Mouse (Mus musculus) CH12F3 (cell line): ENCODE measurements around the gene Myadm.

ENCODE experiments used
- in situ Hi-C: fragments of 300-500 bp; cut with MboI; formaldehyde crosslinking; loops from 2 replicates; pipeline ENCODE4 v1.14.3; 2020; ENCODE audit warnings: low sequenced_read_pairs

Gene Myadm

GRCm38 (mm10) chr7:3314121-3314520 is 25.2 kb downstream of the Myadm start:
- in situ Hi-C loops, result no loop called here

GRCm38 (mm10) chr7:3317704-3318103 is 28.8 kb downstream of the Myadm start:
- in situ Hi-C loops, result no loop called here

DNA sequence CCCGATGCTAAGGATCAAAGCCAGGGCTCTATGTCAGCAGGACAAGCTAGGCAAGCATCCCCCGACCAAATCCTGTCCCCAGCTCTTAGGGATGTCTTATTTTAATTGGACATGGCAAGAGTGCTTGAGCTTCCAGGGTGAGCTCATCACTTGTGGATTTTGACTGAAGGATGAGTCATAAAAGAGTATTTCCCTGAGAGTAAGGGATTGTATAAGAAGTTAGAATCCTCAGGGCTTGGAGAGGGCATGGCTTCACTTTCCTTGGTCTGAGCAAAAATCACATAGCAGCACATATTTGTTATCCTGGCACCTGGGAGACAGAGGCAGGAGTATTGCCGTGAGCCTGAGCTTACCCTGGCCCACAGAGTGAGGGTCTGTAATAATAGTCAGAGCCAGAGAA is 32.0 kb downstream of the Myadm start:
- in situ Hi-C loops, result no loop called here

GRCm38 (mm10) chr7:3323826-3324225 is 34.9 kb downstream of the Myadm start:
- in situ Hi-C loops, result no loop called here

DNA sequence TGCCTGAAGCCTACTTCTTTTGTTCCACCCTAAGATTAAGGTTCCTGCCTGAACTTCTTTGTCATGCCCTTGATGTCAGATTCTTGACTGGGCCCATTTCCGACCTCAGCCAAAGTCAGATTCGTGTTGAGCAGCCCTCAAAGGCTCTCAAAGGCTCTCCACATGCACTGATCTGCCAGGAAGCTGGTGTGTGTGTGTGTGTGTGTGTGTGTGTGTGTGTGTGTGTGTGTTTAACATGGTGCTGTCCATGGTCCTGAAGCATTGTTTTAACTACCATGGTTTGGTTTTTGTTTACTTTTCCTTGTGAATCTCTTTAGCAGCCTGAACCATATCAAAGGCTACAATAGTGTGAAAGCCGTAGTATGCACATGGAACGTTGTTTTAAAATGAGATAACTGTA is 39.1 kb downstream of the Myadm start:
- in situ Hi-C loops, result no loop called here

GRCm38 (mm10) chr7:3329776-3330546 is 41.1 kb downstream of the Myadm start:
- in situ Hi-C loops, result no loop called here

- in situ Hi-C loops, result no loop called here
These were observed 42.3 kb downstream of the Myadm start for GRCm38 (mm10) chr7:3331171-3331570.

GRCm38 (mm10) chr7:3331581-3332223 is 42.8 kb downstream of the Myadm start:
- in situ Hi-C loops, result no loop called here

DNA sequence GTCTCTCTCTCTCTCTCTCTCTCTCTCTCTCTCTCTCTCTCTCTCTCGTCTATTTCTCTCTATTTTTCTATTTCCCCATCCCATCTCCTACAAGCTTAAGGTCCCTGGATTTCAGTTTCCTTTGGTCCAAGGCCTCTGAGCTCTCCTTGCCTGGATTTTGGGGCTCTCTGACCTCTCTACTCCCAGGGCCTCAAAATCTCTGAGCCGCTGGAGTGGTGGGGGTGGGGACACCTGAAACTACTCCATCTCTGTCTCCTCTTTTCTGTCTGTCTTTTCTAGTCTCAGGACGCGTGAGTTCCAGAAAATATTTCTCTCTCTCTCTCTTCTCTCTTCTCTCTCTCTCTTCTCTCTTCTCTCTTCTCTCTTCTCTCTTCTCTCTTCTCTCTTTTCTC is 43.3 kb downstream of the Myadm start:
- in situ Hi-C loops, result no loop called here

DNA sequence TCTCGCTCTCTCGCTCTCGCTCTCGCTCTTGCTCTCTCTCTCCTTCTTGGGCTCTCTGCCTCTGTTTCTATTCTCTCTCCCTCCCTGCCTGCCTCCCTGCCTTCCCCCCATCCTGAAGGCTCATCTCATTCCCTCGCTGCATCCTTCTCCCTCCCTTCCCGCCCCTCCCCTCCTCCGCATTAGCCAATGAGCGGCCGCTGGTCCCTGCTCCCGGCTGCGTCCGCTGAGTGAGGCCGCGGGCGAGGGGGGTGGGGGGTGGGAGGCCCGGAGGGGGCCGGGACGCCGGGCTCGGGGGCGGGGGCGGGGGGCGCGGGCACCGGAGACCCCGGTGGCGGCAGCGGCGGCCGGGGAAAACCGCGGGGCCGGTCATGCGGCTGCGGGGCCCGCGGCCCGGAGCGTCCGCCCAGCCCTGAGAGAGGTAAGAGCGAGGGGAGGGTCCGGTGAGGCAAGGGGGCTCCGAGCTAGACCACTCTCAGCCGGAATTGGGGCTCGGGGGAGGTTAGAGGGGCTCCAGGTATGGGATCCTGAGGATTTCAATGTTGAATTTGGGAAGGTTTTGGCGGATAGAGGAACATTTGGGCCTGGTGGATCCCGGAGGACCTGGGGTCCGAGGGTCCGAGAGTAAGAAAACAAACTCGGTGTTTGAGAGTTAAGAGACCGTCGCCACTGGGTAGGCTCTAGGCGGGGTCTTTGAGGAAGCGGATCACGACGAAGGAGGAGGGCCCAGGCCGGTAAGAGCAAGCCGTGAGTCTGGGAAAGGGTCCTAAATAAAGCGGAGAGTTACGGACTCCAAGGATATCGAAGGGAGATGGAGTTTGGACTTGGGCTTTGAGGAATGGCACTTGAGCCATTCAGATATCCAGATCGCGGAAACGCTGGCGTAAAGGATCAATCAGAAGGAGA is 44.0 kb downstream of the Myadm start, which contains the start of gene Cacng7:
Cacng7 (plus strand) TSS at position 337 of the 903 bp plus-strand sequence.
- in situ Hi-C loops, result no loop called here

DNA sequence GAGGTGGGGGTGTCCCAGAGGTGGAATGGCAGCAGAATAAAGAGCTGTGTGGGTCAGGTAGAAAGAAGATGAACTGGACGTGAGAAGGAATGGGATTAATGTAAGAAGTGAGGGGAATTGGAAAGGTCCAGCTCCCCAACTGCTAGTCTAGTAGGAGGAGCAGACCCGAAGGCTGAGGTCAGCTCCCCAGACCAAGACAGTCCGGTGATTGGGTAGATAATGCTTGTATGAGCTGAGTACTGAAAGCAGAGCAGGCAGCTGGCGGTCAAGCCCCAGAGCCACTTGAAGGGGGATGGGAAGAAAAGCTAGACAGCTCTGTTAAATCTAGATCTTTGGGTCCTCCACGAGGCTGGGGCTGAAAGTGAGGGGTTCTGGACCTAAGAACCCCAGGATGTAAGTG is 44.7 kb downstream of the Myadm start:
- in situ Hi-C loops, result no loop called here

DNA sequence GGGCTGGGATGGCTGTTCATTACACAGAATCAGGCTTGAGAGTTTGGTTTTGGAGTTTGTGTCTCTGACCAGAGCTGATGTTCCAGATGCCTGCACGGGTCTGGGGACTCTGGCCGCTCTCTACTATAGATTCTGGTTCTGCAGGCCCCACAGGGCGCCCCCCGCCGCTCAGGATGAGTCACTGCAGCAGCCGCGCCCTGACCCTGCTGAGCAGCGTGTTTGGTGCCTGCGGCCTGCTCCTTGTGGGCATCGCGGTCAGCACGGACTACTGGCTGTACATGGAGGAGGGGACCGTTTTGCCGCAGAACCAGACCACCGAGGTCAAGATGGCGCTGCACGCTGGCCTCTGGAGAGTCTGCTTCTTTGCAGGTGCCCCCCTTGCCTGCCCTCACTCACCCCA is 47.5 kb downstream of the Myadm start:
- in situ Hi-C loops, result no loop called here

DNA sequence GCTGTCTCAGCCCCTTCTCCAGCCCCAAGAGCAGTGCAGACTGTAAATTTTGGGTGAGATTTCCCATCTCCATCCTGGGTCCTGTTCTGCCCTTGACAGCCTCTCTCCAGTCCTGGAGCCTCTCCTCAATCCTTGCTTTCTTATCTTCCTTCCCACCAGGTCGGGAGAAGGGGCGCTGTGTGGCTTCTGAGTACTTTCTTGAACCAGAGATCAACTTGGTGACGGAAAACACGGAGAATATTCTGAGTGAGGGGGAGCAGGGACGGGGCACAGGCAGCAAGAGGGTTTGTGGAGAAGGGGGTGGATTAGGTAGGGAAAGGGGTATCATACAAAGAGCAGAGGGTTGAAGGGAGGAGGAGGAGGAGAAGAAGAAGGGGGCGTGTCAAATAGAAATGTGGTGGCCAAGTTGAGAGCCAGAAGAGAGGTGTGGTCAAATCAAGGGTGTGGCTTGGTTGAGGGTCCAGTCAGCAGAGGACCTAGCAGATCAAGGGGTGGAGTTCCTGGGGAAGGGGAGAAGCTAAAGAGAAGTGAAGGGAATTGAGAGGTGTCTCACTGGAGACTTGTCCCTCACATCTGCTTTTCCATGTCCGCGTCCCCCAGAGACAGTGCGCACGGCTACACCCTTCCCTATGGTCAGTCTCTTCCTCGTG is 49.5 kb downstream of the Myadm start:
- in situ Hi-C loops, result no loop called here

GRCm38 (mm10) chr7:3339010-3339409 is 50.1 kb downstream of the Myadm start:
- in situ Hi-C loops, result no loop called here

DNA sequence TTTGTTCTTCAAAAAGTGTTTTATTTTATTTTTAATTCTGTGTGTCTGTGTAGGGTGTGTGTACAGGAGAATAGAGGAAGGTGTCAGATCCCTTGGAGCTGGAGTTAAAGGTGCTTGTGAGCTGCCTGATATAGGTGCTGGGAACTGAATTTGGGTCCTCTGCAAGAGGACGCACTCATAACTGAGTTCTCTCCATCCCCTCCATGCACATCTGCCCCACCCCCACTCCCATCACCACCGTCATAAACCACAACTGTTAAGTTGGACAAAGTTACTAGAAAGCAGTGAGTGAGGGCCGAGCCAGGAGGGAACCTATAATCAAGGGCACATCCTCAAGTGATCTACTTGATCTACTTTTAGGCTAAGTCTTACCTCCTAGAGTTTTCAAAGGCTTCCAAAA is 55.0 kb downstream of the Myadm start:
- in situ Hi-C loops, result no loop called here

DNA sequence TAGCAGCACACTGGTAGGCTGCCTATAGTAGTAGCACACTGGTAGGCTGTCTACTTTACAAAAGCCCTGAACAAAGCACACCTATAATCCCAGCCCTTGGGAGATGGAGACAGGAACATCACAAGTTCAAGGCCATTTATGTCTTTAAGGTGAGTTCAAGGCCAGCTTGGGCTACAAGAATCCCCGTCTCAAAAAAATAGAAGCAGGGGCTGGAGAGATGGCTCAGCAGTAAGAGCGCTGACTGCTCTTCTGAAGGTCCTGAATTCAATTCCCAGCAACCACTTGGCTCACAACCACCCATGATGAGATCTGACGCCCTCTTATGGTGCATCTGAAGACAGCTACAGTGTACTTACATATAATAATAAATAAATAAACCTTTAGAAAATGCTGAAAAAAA is 56.4 kb downstream of the Myadm start:
- in situ Hi-C loops, result no loop called here

- in situ Hi-C loops, result no loop called here
These were observed 58.7 kb downstream of the Myadm start for GRCm38 (mm10) chr7:3347366-3348287.

DNA sequence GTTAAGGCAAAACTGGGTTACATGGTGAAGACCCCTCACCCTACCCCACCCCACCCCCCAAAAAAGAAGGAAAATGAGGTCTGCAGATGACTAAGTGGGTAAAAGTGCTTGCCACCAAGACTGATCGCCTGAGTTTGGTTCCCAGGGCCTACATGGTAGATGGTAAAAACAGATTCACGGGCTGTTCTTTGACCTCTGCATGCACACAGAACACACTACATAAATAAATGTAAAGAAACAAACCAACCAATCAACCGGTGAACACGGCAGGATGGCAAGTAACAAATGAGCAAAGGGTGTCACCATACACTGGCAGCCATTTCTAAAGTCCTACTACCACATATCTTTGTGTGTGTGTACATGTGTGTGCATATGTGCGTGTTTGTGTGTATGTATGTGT is 59.4 kb downstream of the Myadm start:
- in situ Hi-C loops, result no loop called here

DNA sequence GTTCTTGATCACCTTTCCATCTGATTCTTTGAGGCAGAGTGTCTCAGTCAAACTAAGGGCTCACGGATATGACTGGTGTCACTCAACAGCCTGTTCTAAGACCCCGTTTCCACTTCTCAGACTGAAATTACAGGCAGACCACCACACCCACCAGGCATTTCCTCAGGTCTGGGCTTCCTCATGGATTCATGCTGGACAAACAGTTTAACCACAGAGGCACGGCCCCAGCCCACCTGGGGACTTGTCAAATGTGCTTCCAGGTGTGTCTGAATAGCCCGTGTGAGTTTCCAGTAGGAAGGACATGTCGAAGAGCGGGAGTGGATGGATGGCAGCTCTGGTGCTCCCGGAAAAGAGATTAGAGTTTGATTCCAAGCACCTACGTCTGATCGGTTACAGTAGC is 60.9 kb downstream of the Myadm start:
- in situ Hi-C loops, result no loop called here
